Mouse (Mus musculus): ENCODE measurements around the gene Stx1b. TPM values are rescaled to one million over a fixed set of nuclear protein-coding genes. Genes with fewer than 3 reads are reported as not detected.

Gene Stx1b
- polyA plus RNA-seq, 1 experiment from 2014 or later = 0.80 TPM

DNA sequence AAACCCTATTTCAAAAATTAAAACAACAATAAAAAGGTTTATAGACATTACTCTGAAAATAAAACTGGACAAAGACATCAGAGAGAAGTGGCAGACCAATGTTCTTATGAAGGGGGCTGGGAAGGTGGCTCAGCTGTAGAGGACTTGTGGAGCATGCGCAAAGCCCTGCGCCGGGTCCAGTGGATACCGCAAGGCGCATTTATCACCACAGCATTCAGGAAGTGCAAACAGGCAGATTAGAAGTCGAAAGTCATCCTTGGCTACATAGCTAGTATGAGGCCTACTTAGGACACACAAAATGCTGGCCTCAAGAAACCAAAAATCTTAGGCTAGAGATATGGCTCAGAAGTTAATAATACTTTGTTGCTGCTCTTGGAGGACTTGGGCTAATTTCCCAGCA, 33.9 kb upstream of the Stx1b start:
- H3K9ac ChIP-seq (ENCODE audit: low read length) = no peak overlapping the region
- H3K4me2 ChIP-seq (replicated peaks; ENCODE audit: low read depth) = no peak overlapping the region
- no peak for DNase-seq (ENCODE audit: low spot score)
- no peaks in the 10 kb centered on the region for H3K4me1 ChIP-seq (replicated peaks; ENCODE audit: control insufficient read depth, insufficient read depth)
- 90% methylated on average over 6 of the region's 6 CpGs for WGBS
- ATAC-seq (ENCODE audit: low FRiP score, low TSS enrichment) = no peak
- no peaks in the 10 kb centered on the region for H3K27me3 ChIP-seq (ENCODE audit: control insufficient read depth, insufficient read depth, low read length)
- no peaks in the 10 kb centered on the region for H3K9me3 ChIP-seq (ENCODE audit: control insufficient read depth, low read length)
- no peaks in the 10 kb centered on the region for H3K36me3 ChIP-seq (ENCODE audit: control insufficient read depth, insufficient read depth, low read length)
- no peak overlapping the region for H3K4me3 ChIP-seq (ENCODE audit: low read depth, low read length)
- H3K27ac ChIP-seq (replicated peaks) = no peak overlapping the region
- TF ChIP-seq CTCF (IDR thresholded peaks at IDR 0.05; ENCODE audit: low read depth) (no peak), EP300 (optimal IDR thresholded peaks at IDR 0.05) (no peak)

DNA sequence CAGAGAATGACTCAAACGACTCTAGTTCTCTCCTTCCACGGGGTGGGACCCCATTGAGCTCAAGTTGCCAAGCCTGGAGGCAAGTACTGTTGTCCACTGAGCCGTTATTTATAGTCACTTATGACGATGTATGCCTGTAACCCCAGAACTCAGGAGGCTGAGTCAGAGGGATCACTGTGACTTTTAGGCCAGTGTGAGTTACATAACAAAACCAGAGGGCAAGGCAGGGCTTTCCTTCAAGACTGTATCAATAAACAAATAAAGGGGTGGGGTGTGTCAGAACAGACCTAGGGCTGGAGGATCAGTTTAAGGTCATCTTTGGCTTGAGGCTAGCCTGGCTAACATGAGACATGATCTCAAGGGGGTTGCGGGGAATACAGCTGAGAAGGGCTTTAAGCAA, 26.6 kb upstream of the Stx1b start:
- peaks cover 6% of the 10 kb centered on the region; the same call in 1 of the 2 replicates for H3K36me3 ChIP-seq (ENCODE audit: control insufficient read depth, insufficient read depth, low read length)
- DNase-seq (ENCODE audit: low spot score) = no peak
- no peak overlapping the region for H3K9ac ChIP-seq (ENCODE audit: low read length)
- H3K4me2 ChIP-seq (replicated peaks; ENCODE audit: low read depth) = no peak overlapping the region
- TF ChIP-seq CTCF (IDR thresholded peaks at IDR 0.05; ENCODE audit: low read depth) (no peak), EP300 (optimal IDR thresholded peaks at IDR 0.05) (no peak)
- H3K27me3 ChIP-seq (ENCODE audit: control insufficient read depth, insufficient read depth, low read length) = no peaks in the 10 kb centered on the region
- H3K9me3 ChIP-seq (ENCODE audit: control insufficient read depth, low read length) = no peaks in the 10 kb centered on the region
- H3K4me1 ChIP-seq (replicated peaks; ENCODE audit: control insufficient read depth, insufficient read depth) = no peaks in the 10 kb centered on the region
- H3K27ac ChIP-seq (replicated peaks) = no peak overlapping the region
- no peak overlapping the region for H3K4me3 ChIP-seq (ENCODE audit: low read depth, low read length)
- ATAC-seq (ENCODE audit: low FRiP score, low TSS enrichment) = peak; percentile 42
- 39% methylated on average over 5 of the region's 5 CpGs for WGBS

DNA sequence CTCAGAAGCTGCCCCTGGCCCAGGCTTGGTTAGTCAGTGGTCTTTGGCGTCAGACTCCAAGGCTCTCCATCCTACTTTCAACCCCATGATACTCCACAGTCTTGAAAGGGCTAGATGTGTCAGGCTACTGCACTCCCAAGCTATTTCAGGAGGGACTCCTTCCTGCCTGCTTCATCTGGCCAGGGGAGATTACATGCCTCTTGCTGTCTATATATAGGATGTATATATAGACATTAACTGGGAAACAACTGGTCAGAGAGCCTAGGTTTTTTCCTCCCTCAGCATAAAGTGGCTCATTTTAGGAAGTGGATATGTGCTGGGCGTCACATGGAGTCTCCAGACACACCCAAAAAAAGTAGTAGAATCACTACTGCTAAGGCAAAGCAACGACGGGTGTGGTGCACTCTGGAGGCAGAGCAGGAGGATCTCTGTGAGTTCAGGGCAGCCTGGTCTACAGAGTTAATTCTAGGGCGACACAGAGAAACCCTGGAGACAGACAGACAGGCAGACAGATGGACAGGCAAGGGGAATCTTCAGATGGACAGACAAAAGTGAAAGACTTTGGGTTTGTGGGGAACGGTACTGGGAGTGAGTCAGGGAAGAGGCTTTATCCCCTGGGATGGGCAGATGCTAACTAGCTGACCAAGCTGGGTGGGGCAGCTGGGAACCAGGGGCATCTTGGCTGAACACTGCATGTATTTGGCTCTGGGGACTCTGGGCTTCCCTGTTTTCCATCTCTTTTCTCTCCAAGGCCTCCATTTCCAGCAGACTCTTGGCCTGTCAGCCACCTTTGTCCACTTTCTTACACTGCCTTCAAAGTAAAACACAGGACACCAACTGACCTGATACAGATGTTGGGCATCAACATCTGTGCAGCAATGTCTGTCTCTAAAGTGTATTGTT, 25.9 kb upstream of the Stx1b start:
- Histone ChIP-seq H3K4me2 (replicated peaks; ENCODE audit: low read depth) (no peak overlapping the region), H3K9me3 (ENCODE audit: control insufficient read depth, low read length) (no peaks in the 10 kb centered on the region), H3K27me3 (ENCODE audit: control insufficient read depth, insufficient read depth, low read length) (no peaks in the 10 kb centered on the region), H3K36me3 (ENCODE audit: control insufficient read depth, insufficient read depth, low read length) (peaks cover 8% of the 10 kb centered on the region; the same call in 1 of the 2 replicates), H3K4me3 (ENCODE audit: low read depth, low read length) (no peak overlapping the region), H3K4me1 (replicated peaks; ENCODE audit: control insufficient read depth, insufficient read depth) (no peaks in the 10 kb centered on the region), H3K27ac (replicated peaks) (no peak overlapping the region), H3K9ac (ENCODE audit: low read length) (no peak overlapping the region)
- peak; percentile 22; the same call in 1 of the 2 replicates for ATAC-seq (ENCODE audit: low FRiP score, low TSS enrichment)
- TF ChIP-seq CTCF (IDR thresholded peaks at IDR 0.05; ENCODE audit: low read depth) = no peak
- TF ChIP-seq EP300 (optimal IDR thresholded peaks at IDR 0.05) = no peak
- WGBS = 63% methylated on average over 6 of the region's 6 CpGs
- no peak for DNase-seq (ENCODE audit: low spot score)

DNA sequence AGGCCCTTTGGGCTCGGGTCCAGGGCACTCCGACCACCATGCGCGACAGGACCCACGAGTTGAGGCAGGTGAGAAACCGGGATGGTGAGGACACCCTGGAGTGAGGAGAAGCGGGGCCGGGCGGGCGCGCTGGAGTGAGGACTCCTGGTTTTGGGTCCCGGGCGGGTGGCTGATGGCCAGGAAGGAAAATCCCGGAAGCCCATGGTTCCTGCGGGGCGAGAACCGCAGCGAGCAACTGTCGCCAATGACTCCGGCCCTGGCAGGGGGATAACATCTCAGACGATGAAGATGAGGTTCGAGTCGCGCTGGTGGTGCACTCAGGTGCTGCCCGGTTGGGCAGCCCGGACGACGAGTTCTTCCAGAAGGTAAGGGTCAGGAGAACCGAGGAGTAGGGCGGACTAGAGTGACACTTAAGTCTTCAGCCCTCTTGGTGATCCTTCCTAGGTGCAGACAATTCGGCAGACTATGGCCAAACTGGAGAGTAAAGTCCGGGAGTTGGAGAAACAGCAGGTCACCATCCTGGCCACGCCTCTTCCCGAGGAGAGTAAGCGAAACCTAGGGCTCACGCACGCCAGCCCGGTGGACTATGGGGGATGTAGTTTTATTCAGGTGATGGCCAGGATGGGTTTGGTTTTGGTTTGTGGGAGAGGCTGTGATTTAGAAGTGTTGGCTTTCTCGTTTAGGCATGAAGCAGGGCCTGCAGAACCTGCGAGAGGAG, 17.8 kb upstream of the Stx1b start:
- peak overlapping the region; percentile 90 for H3K4me2 ChIP-seq (replicated peaks; ENCODE audit: low read depth)
- H3K27me3 ChIP-seq (ENCODE audit: control insufficient read depth, insufficient read depth, low read length) = no peaks in the 10 kb centered on the region
- no peak for TF ChIP-seq CTCF (IDR thresholded peaks at IDR 0.05; ENCODE audit: low read depth)
- no peak for TF ChIP-seq EP300 (optimal IDR thresholded peaks at IDR 0.05)
- H3K4me3 ChIP-seq (ENCODE audit: low read depth, low read length) = peak overlapping the region; percentile 82
- H3K9ac ChIP-seq (ENCODE audit: low read length) = peak overlapping the region; percentile 76
- ATAC-seq (ENCODE audit: low FRiP score, low TSS enrichment) (peak; percentile 66), DNase-seq (ENCODE audit: low spot score) (peak; percentile 84)
- H3K36me3 ChIP-seq (ENCODE audit: control insufficient read depth, insufficient read depth, low read length) = peaks cover 8% of the 10 kb centered on the region; the same call in 1 of the 2 replicates
- no peaks in the 10 kb centered on the region for H3K9me3 ChIP-seq (ENCODE audit: control insufficient read depth, low read length)
- WGBS = under 1% methylated on average over 40 of the region's 40 CpGs
- peak overlapping the region; percentile 96 for H3K27ac ChIP-seq (replicated peaks)
- 0 out of 2 replicates have a peak, but pooled peaks cover 5% of the 10 kb centered on the region for H3K4me1 ChIP-seq (replicated peaks; ENCODE audit: control insufficient read depth, insufficient read depth)

DNA sequence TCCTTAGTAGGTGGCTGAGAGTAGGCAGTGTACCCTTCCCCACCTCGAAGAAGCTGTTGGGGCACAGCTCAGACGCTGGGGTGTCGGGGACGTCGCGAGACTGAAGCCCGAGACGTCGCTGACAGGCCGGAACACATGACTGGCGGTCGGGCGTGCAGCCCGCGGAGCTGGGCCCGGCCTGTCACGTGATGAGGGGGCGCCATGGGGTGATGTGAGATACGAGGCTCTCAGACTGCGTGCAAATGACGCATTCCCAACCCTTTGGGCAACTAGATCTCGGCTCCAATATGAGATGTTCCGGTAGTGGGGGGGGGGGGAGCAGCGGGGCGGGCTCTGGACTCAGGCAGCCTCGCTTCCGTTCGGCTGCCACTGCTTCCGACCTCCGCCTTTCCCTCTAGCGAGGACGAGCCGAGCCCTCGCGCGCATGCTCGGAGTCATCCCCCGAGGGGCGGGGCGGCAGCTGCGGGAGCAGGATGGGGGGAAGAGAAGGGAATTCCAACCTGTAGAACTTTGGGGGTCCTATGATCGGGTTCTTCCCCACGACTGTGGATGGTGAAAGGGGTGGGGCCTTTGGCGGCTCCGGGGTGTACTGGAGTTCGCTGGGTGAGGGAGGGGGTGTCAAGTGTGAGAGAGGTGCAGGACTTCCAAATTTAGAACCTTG, 17.1 kb upstream of the Stx1b start:
- ATAC-seq (ENCODE audit: low FRiP score, low TSS enrichment) = peak; percentile 96
- H3K9ac ChIP-seq (ENCODE audit: low read length) = peak overlapping the region; percentile 76
- WGBS = under 1% methylated on average over 46 of the region's 46 CpGs

More for the DNA sequence above, 17.1 kb upstream of the Stx1b start:
- peak overlapping the region; percentile 82 for H3K4me3 ChIP-seq (ENCODE audit: low read depth, low read length)
- peaks cover 5% of the 10 kb centered on the region; the same call in 1 of the 2 replicates for H3K36me3 ChIP-seq (ENCODE audit: control insufficient read depth, insufficient read depth, low read length)
- no peaks in the 10 kb centered on the region for H3K9me3 ChIP-seq (ENCODE audit: control insufficient read depth, low read length)
- H3K4me1 ChIP-seq (replicated peaks; ENCODE audit: control insufficient read depth, insufficient read depth) = 0 out of 2 replicates have a peak, but pooled peaks cover 5% of the 10 kb centered on the region
- H3K27me3 ChIP-seq (ENCODE audit: control insufficient read depth, insufficient read depth, low read length) = no peaks in the 10 kb centered on the region
- peak overlapping the region; percentile 90 for H3K4me2 ChIP-seq (replicated peaks; ENCODE audit: low read depth)
- peak; percentile 96 for DNase-seq (ENCODE audit: low spot score)
- TF ChIP-seq EP300 (optimal IDR thresholded peaks at IDR 0.05) = peak; percentile 48
- TF ChIP-seq CTCF (IDR thresholded peaks at IDR 0.05; ENCODE audit: low read depth) = peak; percentile 34; the same call in 1 of the 2 replicates
- peak overlapping the region; percentile 96 for H3K27ac ChIP-seq (replicated peaks)
